ENCODE assay signal across 8 mouse cellular contexts in the genomic region with DNA sequence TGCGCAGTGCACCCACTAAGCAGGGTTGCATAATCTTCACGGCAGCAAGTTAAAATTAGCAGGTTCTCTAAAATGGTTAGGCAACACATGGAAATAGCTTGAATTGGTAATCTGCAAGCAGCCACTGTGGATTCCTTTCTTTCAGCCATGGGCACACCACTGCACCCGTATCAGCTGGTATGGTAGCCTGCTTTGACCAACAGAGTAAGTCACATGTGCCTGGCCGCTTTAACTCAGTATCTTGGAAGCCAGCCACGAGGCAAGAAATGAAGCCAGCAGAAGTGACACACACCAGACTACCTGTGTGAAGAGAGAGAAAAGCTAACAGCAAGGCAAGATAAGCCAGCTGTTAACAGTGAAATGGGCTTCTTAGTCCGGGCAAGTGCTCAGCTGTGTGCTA. TPM values are rescaled to one million over a fixed set of nuclear protein-coding genes. Genes with fewer than 3 reads are reported as not detected.
A peak's percentile ranks its signal among the peaks of the same experiment; 100 is the strongest.
DNase-seq lines count a peak whose midpoint lies in the region; ATAC-seq and TF ChIP-seq lines count a peak whose summit lies in the region.
"Had no signal": no experiment of that assay in that cellular context is flagged by ENCODE, and none has a peak within 500 bp of the region (broad histone marks: within the 10 kb centered on the region; RNA-seq: fewer than 3 reads in every experiment).

No protein-coding gene starts in this region.

- peak; percentile 54 for DNase-seq in adipocyte (ENCODE audit: low spot score)
- peak; percentile 30 for DNase-seq in gastrocnemius, postnatal 14 days
- peak; percentile 76 to 79 for DNase-seq in kidney, adult 8-10 months
- DNase-seq in lung, adult 18-20 months = peak; percentile 79 to 88
- peak; percentile 74 for DNase-seq in stomach, postnatal 0 days (ENCODE audit: low spot score)
- no peak for DNase-seq in B cell, adult 2 months

- peak overlapping the region; percentile 37; the same call in 1 of the 2 replicates for H3K4me3 ChIP-seq in E14TG2a.4 (replicated peaks; ENCODE audit: low read length)
- no peak overlapping the region for H3K4me3 ChIP-seq in stomach, postnatal 0 days (ENCODE audit: low read depth, low read length)
- H3K4me3 ChIP-seq: limb, embryonic 15.5 days had no signal

- H3K9ac ChIP-seq in stomach, postnatal 0 days (ENCODE audit: low read length) = no peak overlapping the region
- H3K9ac ChIP-seq: limb, embryonic 15.5 days had no signal

- no peak overlapping the region for H3K27ac ChIP-seq in stomach, postnatal 0 days (replicated peaks)
- H3K27ac ChIP-seq: limb, embryonic 15.5 days had no signal

- WGBS in stomach, postnatal 0 days = 33% methylated on average over 6 of the region's 6 CpGs

- no peaks in the 10 kb centered on the region for H3K36me3 ChIP-seq in E14TG2a.4 (ENCODE audit: insufficient read depth, low read length)
- H3K36me3 ChIP-seq in stomach, postnatal 0 days (ENCODE audit: control insufficient read depth, insufficient read depth, low read length) = no peaks in the 10 kb centered on the region
- H3K36me3 ChIP-seq: limb, embryonic 15.5 days had no signal

- 0 out of 2 replicates have a peak, but pooled peaks cover 3% of the 10 kb centered on the region for H3K27me3 ChIP-seq in E14TG2a.4 (ENCODE audit: insufficient read depth, low read length)
- no peaks in the 10 kb centered on the region for H3K27me3 ChIP-seq in stomach, postnatal 0 days (ENCODE audit: control insufficient read depth, insufficient read depth, low read length)
- H3K27me3 ChIP-seq: limb, embryonic 15.5 days had no signal

- no peaks in the 10 kb centered on the region for H3K9me3 ChIP-seq in E14TG2a.4 (ENCODE audit: low read length)
- H3K9me3 ChIP-seq in stomach, postnatal 0 days (ENCODE audit: control insufficient read depth, low read length) = no peaks in the 10 kb centered on the region
- H3K9me3 ChIP-seq: limb, embryonic 15.5 days had no signal

- peak; percentile 87 for ATAC-seq in stomach, postnatal 0 days (ENCODE audit: low FRiP score, low TSS enrichment)

- H3K4me2 ChIP-seq in stomach, postnatal 0 days (replicated peaks; ENCODE audit: low read depth) = no peak overlapping the region
- H3K4me2 ChIP-seq: limb, embryonic 15.5 days had no signal

- intact Hi-C loops in gastrocnemius, postnatal 14 days (cut with DNase I; ENCODE audit: low total_unique reads) = no loop called here

- TF ChIP-seq CTCF in E14TG2a.4 (conservative IDR thresholded peaks at IDR 0.05; ENCODE audit: low read length) = no peak
- TF ChIP-seq CTCF in stomach, postnatal 0 days (IDR thresholded peaks at IDR 0.05; ENCODE audit: low read depth) = no peak

- no peak for TF ChIP-seq EP300 in stomach, postnatal 0 days (optimal IDR thresholded peaks at IDR 0.05)

- peaks cover 24% of the 10 kb centered on the region for H3K4me1 ChIP-seq in E14TG2a.4 (replicated peaks; ENCODE audit: low read depth, low read length)
- H3K4me1 ChIP-seq in stomach, postnatal 0 days (replicated peaks; ENCODE audit: control insufficient read depth, insufficient read depth) = 0 out of 2 replicates have a peak, but pooled peaks cover 5% of the 10 kb centered on the region

RNA-seq across cellular contexts. Expression of a gene that starts 52.2 kb away (rescaled TPM):
- 10 to 100 TPM; 29.0 to 34.5 TPM for total RNA-seq in gastrocnemius, postnatal 14 days (2021)
- 81.1 and 83.9 TPM in 2 replicates for polyA plus RNA-seq in stomach, postnatal 0 days (2015; fragmentation: Nextera tagmentation; extraction: Ambion mirVana)

Comparison
In these comparisons a context has a peak if more than half of its experiments do, and no peak if none do; other contexts are left out.
1. DNase-seq: peak in adipocyte (single experiment), gastrocnemius, postnatal 14 days (single experiment), kidney, adult 8-10 months (2 of 2), lung, adult 18-20 months (2 of 2) and stomach, postnatal 0 days (single experiment); none in B cell, adult 2 months (0 of 2).